Mouse (Mus musculus) Muller cell, postnatal 12 days (primary cell): ENCODE results near the gene Ryr2.
A peak's percentile ranks its signal among the peaks of the same experiment; 100 is the strongest.

Source experiments
- DNase-seq: peaks from one replicate; pipeline ENCODE4 v3.0.0-alpha.2; 2015; ENCODE audit errors: inconsistent ontology term

Ryr2 gene

GRCm38 (mm10) chr13:12094569-12094968 is 12.2 kb downstream of the Ryr2 start:
- DNase-seq = no peak

GRCm38 (mm10) chr13:12093146-12093545 is 13.6 kb downstream of the Ryr2 start:
- no peak for DNase-seq

GRCm38 (mm10) chr13:12092379-12093107 is 14.2 kb downstream of the Ryr2 start:
- no peak for DNase-seq

GRCm38 (mm10) chr13:12084112-12084475 is 22.7 kb downstream of the Ryr2 start:
- no peak for DNase-seq

GRCm38 (mm10) chr13:12083443-12084111 is 23.2 kb downstream of the Ryr2 start:
- no peak for DNase-seq

GRCm38 (mm10) chr13:12080590-12080989 is 26.2 kb downstream of the Ryr2 start:
- DNase-seq = no peak

GRCm38 (mm10) chr13:12079536-12079935 is 27.2 kb downstream of the Ryr2 start:
- no peak for DNase-seq

- no peak for DNase-seq
These were observed 31.8 kb downstream of the Ryr2 start for GRCm38 (mm10) chr13:12074897-12075296.

GRCm38 (mm10) chr13:12072571-12072970 is 34.2 kb downstream of the Ryr2 start:
- no peak for DNase-seq

GRCm38 (mm10) chr13:12072112-12072511 is 34.6 kb downstream of the Ryr2 start:
- DNase-seq = peak; percentile 31

- DNase-seq = no peak
These were observed 36.3 kb downstream of the Ryr2 start for GRCm38 (mm10) chr13:12070157-12071129.

GRCm38 (mm10) chr13:12064576-12064975 is 42.2 kb downstream of the Ryr2 start:
- no peak for DNase-seq

- no peak for DNase-seq
These were observed 43.2 kb downstream of the Ryr2 start for GRCm38 (mm10) chr13:12063561-12063960.

GRCm38 (mm10) chr13:12057357-12057771 is 49.4 kb downstream of the Ryr2 start:
- no peak for DNase-seq

- DNase-seq = no peak
These were observed 50.8 kb downstream of the Ryr2 start for GRCm38 (mm10) chr13:12055913-12056312.

- no peak for DNase-seq
These were observed 52.8 kb downstream of the Ryr2 start for GRCm38 (mm10) chr13:12053910-12054309.

GRCm38 (mm10) chr13:12050809-12051208 is 55.9 kb downstream of the Ryr2 start:
- no peak for DNase-seq

GRCm38 (mm10) chr13:12047059-12047458 is 59.7 kb downstream of the Ryr2 start:
- DNase-seq = no peak

- DNase-seq = no peak
These were observed 62.0 kb downstream of the Ryr2 start for GRCm38 (mm10) chr13:12044751-12045150.

GRCm38 (mm10) chr13:12042891-12043491 is 63.8 kb downstream of the Ryr2 start:
- no peak for DNase-seq

GRCm38 (mm10) chr13:12039967-12040366 is 66.8 kb downstream of the Ryr2 start:
- no peak for DNase-seq

- no peak for DNase-seq
These were observed 68.1 kb downstream of the Ryr2 start for GRCm38 (mm10) chr13:12038676-12039075.
